Mouse (Mus musculus): ENCODE measurements around the gene Cep97.

DNA sequence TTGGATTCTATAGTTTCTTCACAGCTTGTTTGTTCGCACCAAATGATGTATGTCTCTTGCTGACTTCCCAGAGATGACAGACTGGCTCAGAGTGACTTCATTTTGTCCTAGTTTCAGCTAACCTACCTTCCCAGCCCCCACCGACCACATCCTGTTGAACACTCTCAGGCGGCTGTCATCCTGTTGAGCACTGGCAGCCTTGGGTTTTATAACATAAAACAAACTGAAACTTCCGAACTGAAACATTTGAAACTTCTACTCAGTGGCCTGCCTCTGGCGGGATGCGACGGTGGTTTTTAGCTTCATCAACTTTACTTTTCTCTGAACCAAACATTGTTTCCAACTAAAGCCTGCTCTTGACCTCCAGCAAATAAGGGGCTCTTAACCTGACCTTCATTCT is 14.3 kb upstream of the Cep97 start:
- TF ChIP-seq CTCF (IDR thresholded peaks at IDR 0.05; ENCODE audit: control insufficient read depth, insufficient read depth, insufficient read length) (no peak), CEBPB (IDR thresholded peaks at IDR 0.05; ENCODE audit: low read depth) (no peak)

Measured in C2C12 (cell line).